Mouse (Mus musculus) liver, postnatal 0 days (tissue): ENCODE results near the gene Nudcd2.

Source experiments
- CTCF ChIP-seq: sonication (generic); IDR thresholded peaks from 2 replicates; pipeline ENCODE4 v1.5.1; 2016; ENCODE audit warnings: antibody characterized with exemption, low read depth
- EP300 ChIP-seq: IDR thresholded peaks from 2 replicates; pipeline ENCODE4 v1.6.1; 2016; ENCODE audit warnings: antibody characterized with exemption, low read depth, mild to moderate bottlenecking

DNA sequence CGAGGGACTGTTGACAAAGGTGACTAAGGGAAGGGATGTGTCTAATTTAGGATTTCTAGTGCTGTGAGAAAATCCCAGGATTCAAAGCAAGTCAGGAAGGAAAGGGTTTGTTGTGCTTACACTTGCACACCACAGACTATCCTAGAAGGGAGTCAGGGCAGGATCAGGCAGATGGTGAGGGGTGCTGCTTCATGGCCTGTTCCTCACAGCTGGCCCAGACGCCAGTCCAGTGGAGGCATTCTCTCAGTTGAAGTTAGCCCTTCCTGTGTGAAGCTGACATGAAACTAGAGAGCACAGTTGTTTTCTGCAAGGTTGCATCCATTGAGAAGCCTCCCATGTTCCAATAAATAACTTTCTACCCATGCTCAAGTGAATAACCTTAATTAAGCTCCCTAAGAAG lies 14.2 kb downstream of the Nudcd2 start:
- TF ChIP-seq CTCF: no peak
- no peak for TF ChIP-seq EP300
